Mouse (Mus musculus) stomach, postnatal 0 days (tissue): ENCODE results near the gene Pacs2. TPM values are rescaled to one million over a fixed set of nuclear protein-coding genes. Genes with fewer than 3 reads are reported as not detected.

Source experiments
- ATAC-seq: fragments of 200-750 bp; cut with Nextera tagmentation; 2 replicates; pipeline ENCODE4 v1.8.0; 2017; ENCODE audit not compliant: low FRiP score, low TSS enrichment
- DNase-seq: peaks from one replicate; pipeline ENCODE4 v3.0.0-alpha.2; 2016; ENCODE audit warnings: low spot score
- H3K27ac ChIP-seq: fragments of 300-500 bp; sonication (generic); replicated peaks from 2 replicates; pipeline ENCODE4 v1.5.1; 2014; ENCODE audit warnings: mild to moderate bottlenecking, control low read depth
- H3K27me3 ChIP-seq: fragments of 300-500 bp; sonication (generic); 2 replicates; pipeline ENCODE4 v1.6.1; 2014; ENCODE audit warnings: low read length; ENCODE audit not compliant: control insufficient read depth, insufficient read depth
- H3K36me3 ChIP-seq: fragments of 300-500 bp; sonication (generic); 2 replicates; pipeline ENCODE4 v1.6.1; 2014; ENCODE audit warnings: low read length, mixed read lengths; ENCODE audit not compliant: control insufficient read depth, insufficient read depth
- H3K4me1 ChIP-seq: fragments of 300-500 bp; sonication (generic); replicated peaks from 2 replicates; pipeline ENCODE4 v1.6.1; 2014; ENCODE audit warnings: antibody characterized with exemption; ENCODE audit not compliant: control insufficient read depth, insufficient read depth
- H3K4me2 ChIP-seq: fragments of 300-500 bp; sonication (generic); replicated peaks from 2 replicates; pipeline ENCODE4 v1.6.1; 2014; ENCODE audit warnings: low read depth, mild to moderate bottlenecking, control low read depth, moderate library complexity
- H3K4me3 ChIP-seq: fragments of 300-500 bp; sonication (generic); 2 replicates; pipeline ENCODE4 v1.5.1; 2014; ENCODE audit warnings: low read depth, low read length, control low read depth
- H3K9ac ChIP-seq: fragments of 300-500 bp; sonication (generic); 2 replicates; pipeline ENCODE4 v1.6.1; 2014; ENCODE audit warnings: mild to moderate bottlenecking, low read length, control low read depth, mixed read lengths
- H3K9me3 ChIP-seq: fragments of 300-500 bp; sonication (generic); 2 replicates; pipeline ENCODE4 v1.6.1; 2016; ENCODE audit warnings: low read length; ENCODE audit not compliant: control insufficient read depth
- CTCF ChIP-seq: IDR thresholded peaks from 2 replicates; pipeline ENCODE4 v1.5.1; 2016; ENCODE audit warnings: antibody characterized with exemption, low read depth, mild to moderate bottlenecking, moderate library complexity
- EP300 ChIP-seq: optimal IDR thresholded peaks from 2 replicates; pipeline ENCODE3; 2016; ENCODE audit warnings: antibody characterized with exemption
- WGBS: fragments of 180-500 bp; shearing (Covaris S2); extraction: QIAGEN DNeasy Blood & Tissue Kit; methylation state at CpG from one replicate; pipeline ENCODE4 v1.1.7; 2014; 5-methylcytosine and 5-hydroxymethylcytosine counted together
- polyA plus RNA-seq: library from polyadenylated mRNA; unstranded; fragments of >200 nt; fragmentation: Nextera tagmentation; extraction: Ambion mirVana; gene quantifications from 2 replicates; pipeline ENCODE4 v1.2.1, GENCODE M21; 2015

Gene Pacs2
- polyA plus RNA-seq, 1 experiment from 2014 or later, result 4.1 TPM

GRCm38 (mm10) chr12:113097749-113098281 is 83.5 kb downstream of the Pacs2 start, which contains the start of gene Mta1:
Gene Mta1, plus strand, starts transcription at chr12:113098278.
- ATAC-seq (peak; percentile 68), DNase-seq (peak; percentile 36)
- 2% methylated on average over 18 of the region's 53 CpGs for WGBS
- peak within 1 kb of the TSS; percentile 94 for H3K9ac ChIP-seq
- TF ChIP-seq EP300 (no peak), CTCF (no peak)
- H3K36me3 ChIP-seq, result no peaks in the 10 kb centered on the region
- H3K4me2 ChIP-seq, result peak within 1 kb of the TSS; percentile 98
- H3K27me3 ChIP-seq, result no peaks in the 10 kb centered on the region
- H3K9me3 ChIP-seq, result no peaks in the 10 kb centered on the region
- H3K27ac ChIP-seq, result peak within 1 kb of the TSS; percentile 86
- no peaks in the 10 kb centered on the region; the same call in 1 of the 2 replicates for H3K4me1 ChIP-seq
- H3K4me3 ChIP-seq, result peak within 1 kb of the TSS; percentile 80

GRCm38 (mm10) chr12:113098530-113099151 is 84.3 kb downstream of the Pacs2 start:
- no peaks in the 10 kb centered on the region for H3K9me3 ChIP-seq
- no peaks in the 10 kb centered on the region for H3K36me3 ChIP-seq
- TF ChIP-seq EP300 (no peak), CTCF (no peak)
- no peaks in the 10 kb centered on the region; the same call in 1 of the 2 replicates for H3K4me1 ChIP-seq
- peak overlapping the region; percentile 80 for H3K4me3 ChIP-seq
- peak; percentile 27; the same call in 1 of the 2 replicates for ATAC-seq
- peak overlapping the region; percentile 94 for H3K9ac ChIP-seq
- DNase-seq, result peak; percentile 37
- peak overlapping the region; percentile 86 for H3K27ac ChIP-seq
- 1% methylated on average over 30 of the region's 60 CpGs for WGBS
- H3K27me3 ChIP-seq, result no peaks in the 10 kb centered on the region
- peak overlapping the region; percentile 98 for H3K4me2 ChIP-seq

DNA sequence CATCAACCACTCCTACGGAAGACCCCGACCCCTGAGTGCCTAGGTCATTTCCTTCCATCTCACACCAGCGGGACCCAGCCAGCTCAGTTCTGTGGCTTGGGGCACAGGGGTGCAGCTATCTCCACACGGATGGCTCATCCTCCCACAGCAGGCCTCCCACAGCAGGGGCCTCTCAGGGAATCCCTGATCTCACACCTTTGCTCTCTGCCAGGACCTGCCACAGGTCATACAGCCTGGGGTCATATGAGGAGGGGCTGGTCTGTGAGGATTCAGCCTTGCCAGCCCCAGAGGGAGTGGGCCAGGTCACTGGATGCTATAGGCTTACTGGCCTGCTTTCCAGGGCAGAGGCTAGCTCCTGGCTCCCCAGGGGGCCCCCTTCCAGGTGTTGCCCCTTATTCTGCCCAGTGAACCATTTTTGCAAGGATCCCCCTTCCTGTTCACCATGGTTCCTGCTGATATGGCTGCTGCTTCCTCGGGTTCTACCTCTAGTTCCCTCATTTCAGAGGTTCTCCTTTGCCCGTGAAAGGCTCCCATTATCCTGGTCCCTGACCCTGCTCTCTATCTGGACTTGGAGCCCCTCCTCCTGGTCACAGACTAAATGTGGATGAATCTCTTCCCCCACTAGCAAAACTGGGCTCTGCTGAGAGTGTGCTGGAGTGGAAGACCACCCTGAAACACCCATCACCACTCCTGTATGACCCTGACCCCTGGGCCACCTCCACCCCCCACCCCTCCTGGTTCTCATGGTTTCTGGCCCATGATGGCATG is 85.3 kb downstream of the Pacs2 start:
- Histone ChIP-seq H3K4me2 (peak overlapping the region; percentile 98), H3K9me3 (no peaks in the 10 kb centered on the region), H3K4me1 (no peaks in the 10 kb centered on the region; the same call in 1 of the 2 replicates), H3K36me3 (no peaks in the 10 kb centered on the region), H3K27ac (no peak overlapping the region), H3K9ac (peak overlapping the region; percentile 94), H3K4me3 (peak overlapping the region; percentile 80; the same call in 1 of the 2 replicates), H3K27me3 (no peaks in the 10 kb centered on the region)
- ATAC-seq, result no peak
- TF ChIP-seq CTCF (no peak), EP300 (no peak)
- DNase-seq, result no peak
- WGBS, result 26% methylated on average over 6 of the region's 6 CpGs

GRCm38 (mm10) chr12:113100448-113101076 is 86.3 kb downstream of the Pacs2 start:
- no peaks in the 10 kb centered on the region for H3K36me3 ChIP-seq
- WGBS, result 63% methylated on average over 5 of the region's 5 CpGs
- no peaks in the 10 kb centered on the region for H3K9me3 ChIP-seq
- no peak overlapping the region for H3K9ac ChIP-seq
- H3K4me3 ChIP-seq, result no peak overlapping the region
- TF ChIP-seq EP300, result no peak
- TF ChIP-seq CTCF, result no peak
- no peak for ATAC-seq
- no peaks in the 10 kb centered on the region; the same call in 1 of the 2 replicates for H3K4me1 ChIP-seq
- no peak overlapping the region for H3K27ac ChIP-seq
- no peaks in the 10 kb centered on the region for H3K27me3 ChIP-seq
- H3K4me2 ChIP-seq, result no peak overlapping the region
- DNase-seq, result no peak

DNA sequence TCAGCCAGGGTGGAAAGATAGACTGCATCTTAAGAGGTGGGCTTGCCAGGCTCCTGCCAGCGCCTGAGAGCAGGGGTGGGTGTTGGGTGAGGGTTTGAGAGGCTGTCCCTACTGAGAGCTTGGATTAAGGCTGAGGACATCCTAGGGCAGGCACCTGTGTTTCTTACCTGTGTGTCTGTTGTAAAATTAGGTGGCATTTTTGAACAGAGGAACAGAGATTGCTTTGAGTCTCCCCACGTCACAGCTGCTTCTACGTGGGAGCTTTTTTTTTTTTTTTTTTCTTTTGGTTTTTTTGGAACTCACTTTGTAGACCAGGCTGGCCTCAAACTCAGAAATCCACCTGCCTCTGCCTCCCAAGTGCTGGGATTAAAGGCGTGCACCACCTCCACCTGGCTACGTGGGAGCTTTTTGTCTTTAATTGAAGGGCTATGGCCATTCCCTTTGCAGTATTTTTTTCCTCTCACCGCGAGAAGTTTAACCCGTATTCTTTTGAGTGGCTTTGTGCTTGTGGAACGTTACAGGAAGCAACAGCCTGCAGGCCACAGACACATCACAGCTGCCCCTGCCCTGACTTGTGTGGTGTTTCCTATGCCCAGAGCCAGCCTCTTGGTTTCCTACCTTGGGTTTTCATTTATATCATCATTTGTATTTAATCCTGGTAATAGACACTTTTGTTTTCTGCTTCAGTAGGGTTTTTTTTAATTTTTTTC is 87.1 kb downstream of the Pacs2 start:
- no peaks in the 10 kb centered on the region for H3K9me3 ChIP-seq
- 57% methylated on average over 9 of the region's 9 CpGs for WGBS
- no peaks in the 10 kb centered on the region for H3K36me3 ChIP-seq
- H3K4me2 ChIP-seq, result no peak overlapping the region
- no peaks in the 10 kb centered on the region for H3K27me3 ChIP-seq
- H3K9ac ChIP-seq, result no peak overlapping the region
- no peak overlapping the region for H3K27ac ChIP-seq
- DNase-seq (no peak), ATAC-seq (no peak)
- no peaks in the 10 kb centered on the region; the same call in 1 of the 2 replicates for H3K4me1 ChIP-seq
- no peak overlapping the region for H3K4me3 ChIP-seq
- TF ChIP-seq EP300 (no peak), CTCF (no peak)
